Mouse (Mus musculus) 416B (cell line): ENCODE measurements at regions not wholly inside any gene's neighbourhood (a gene's known extent, or its start where the extent isn't known, plus 50 kb on each side); places are given as distances from the start of the nearest gene placed in this dataset.
"Not testable (repeated sequence)": the region's sequence is repeated elsewhere in the genome, so short reads cannot be mapped to it uniquely, and the experiment has no call there.

ENCODE experiments used
- DNase-seq: peaks from one replicate; pipeline ENCODE4 v3.0.0; 2011; ENCODE audit warnings: low read depth

DNA sequence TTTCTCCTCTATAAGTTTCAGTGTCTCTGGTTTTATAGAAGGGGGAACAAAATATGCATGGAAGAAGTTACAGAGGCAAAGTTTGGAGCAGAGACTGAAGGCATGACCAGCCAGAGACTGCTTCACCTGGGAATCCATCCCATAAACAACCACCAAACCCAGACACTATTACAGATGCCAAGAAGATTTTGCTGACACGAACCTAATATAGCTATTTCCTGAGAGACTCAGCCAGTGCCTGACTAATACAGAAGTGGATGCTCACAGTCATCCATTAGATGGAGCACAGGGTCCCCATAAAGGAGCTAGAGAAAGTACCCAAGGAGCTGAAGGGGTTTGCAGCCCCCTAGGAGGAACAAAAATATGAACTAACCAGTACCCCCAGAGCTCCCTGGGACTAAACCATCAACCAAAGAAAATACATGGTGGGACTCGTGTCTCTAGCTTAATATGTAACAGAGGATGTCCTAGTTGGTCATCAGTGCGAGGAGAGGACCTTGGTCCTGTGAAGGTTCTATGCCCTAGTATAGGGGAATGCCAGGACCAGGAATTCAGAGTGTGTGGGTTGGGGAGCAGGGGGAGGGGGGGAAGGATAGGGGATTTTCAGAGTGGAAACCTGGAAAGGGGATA, 621.2 kb upstream of the Msl3l2 start:
- not testable (repeated sequence) for DNase-seq

DNA sequence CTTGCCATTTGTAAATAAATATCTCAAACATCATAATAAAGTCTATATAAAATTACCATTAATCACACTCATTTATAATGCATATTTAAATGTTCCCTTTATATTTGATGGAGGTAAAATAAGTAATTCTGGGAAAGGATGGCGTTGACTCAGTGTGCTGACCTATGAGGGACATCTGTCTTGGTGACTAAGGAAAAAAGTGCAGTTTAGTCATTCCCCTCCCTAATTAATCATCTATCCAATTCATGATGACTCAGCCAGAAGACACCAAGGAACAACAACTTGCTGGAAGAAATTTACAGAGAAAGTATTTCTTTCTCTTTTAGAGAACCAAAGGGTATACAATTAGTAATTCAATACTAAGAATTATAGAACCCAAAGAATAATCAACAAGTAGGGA, 584.0 kb upstream of the Msl3l2 start:
- peak; percentile 54 for DNase-seq

DNA sequence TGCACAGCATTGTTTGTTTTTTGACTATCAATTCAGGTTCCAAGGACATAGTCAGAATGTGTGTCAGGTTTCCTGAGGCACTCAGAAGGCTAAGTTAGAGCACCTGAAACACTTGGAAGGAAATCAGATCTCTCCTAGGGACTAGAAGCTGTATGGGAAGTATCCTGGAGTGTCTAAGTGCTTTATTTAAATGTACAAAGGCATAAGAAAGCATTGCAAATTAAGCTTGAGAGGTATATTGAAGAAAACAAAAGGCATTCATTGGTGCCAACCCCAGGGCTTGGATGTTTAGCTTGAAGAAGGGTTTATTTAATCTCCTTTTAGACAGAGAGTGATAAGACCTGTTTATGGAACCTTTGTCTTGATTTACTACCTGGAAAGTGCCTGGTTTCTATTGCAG, 569.3 kb upstream of the Msl3l2 start:
- DNase-seq = no peak

DNA sequence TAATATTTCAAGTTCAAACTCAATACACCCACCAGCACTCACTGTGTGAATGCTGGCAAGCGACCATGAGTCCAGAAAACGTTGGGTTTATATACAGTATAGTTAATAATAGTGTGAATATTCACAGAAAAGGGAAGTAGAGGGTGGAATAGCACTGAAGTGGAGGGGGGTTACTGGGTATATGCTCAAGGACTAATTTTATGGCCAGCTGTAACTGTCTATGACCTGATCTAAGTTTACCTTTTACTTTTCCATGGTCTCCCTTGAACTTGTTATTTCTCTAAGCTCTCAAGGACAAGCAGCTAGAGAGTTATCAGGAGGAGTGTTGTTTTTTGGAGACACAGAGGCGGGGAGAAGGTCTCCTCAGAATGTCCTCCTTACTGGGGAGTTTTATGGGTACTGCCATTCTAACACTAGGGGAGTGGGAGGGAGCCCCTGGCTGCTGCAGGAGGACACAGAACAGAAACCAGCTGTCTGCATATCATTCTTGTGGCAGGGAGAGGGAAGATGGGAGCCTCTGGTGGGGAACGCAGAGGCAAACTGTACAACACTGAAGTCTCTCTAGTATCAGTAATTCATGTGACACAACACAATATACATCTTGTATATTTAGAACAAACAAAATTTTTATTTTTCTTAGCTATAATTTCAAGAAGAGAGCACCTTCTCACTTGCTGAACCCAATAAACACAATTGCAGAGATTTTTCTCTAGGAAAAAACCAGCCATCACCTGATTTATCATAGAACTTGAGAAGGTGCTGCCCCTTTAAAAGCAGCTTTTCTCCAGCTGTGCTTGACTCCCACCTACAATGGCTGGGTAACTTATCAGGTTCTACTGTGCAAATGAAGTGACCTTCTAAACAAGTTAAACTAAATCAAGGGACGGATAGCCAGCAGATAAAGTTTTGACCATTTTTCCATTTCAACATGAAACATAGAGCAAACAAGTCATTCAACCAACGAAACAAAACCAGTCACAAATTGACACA, 560.0 kb upstream of the Msl3l2 start:
- DNase-seq = no peak

DNA sequence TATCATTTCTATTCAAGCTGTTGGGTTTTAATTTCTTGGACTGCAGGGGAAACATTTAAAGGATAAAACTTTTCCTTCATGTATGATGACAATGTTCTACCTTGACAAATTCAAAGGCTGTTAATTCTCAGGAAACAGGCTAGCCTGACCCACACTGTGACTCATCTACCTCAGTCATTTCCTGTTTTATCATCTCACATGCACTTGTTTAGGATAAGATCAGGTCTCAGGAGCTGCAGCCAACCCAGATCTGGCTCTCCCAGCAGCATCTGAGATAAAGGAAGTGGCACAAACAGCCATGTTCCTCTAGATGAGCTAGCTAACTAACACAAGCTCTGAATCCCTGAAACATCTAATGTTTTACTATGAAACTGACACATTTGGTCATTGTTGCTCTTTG, 541.8 kb upstream of the Msl3l2 start:
- peak; percentile 97 for DNase-seq

DNA sequence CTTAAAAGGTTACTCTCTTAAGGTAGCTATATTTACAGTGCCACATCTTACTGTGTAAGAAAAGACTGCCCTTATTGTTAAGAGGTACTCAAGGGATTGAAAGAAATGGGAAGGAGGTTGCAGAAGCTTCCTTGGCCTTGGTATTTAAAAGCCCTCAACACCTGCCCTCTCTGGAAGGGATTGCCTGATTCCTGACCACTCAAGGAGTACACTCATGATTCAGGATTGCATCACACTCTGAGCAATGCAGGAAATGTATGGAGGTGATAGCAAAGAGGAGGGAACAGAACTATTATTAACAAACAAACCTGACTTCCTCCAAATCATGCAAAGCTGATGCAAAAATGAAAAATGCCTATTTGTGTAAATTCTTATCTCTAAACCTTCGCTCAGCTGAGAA, 534.0 kb upstream of the Msl3l2 start:
- peak; percentile 85 for DNase-seq

DNA sequence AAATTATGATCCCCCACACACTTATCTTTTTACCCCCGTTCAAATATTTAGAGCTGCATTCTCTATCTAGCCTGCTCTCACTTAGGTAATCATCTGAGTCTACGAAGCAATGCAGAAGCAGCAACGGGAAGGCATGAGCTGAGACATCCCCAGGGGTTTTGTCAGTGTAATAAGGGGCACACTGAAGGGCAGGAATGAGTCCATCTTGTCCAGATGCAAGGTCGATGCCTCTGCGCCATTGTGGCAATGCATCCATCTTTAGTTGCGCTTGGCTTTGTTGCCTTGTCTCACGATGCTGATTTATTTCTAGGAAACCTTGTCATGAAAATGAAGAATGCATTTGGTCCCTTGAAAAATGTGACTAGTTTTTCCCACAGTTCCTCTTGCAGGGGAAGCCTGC, 515.7 kb upstream of the Msl3l2 start:
- no peak for DNase-seq

DNA sequence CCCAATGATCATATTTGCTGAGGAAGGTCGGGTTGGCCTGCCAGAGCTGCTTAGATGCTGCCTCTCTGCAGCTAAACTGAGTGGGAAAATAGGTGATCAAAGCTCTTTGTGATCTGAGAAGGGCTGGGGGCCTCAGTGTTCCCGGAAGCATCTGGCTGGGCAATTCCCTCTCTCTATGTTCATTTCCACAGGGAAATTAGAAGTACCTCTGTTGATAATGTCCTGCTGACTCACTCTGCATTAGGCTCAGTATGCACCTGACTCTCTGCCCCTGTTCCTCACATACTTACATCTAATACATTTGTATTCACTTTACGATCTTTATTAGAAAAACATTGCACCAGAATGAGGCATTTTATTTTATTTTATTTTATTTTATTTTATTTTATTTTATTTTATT, 514.8 kb upstream of the Msl3l2 start:
- DNase-seq = no peak

DNA sequence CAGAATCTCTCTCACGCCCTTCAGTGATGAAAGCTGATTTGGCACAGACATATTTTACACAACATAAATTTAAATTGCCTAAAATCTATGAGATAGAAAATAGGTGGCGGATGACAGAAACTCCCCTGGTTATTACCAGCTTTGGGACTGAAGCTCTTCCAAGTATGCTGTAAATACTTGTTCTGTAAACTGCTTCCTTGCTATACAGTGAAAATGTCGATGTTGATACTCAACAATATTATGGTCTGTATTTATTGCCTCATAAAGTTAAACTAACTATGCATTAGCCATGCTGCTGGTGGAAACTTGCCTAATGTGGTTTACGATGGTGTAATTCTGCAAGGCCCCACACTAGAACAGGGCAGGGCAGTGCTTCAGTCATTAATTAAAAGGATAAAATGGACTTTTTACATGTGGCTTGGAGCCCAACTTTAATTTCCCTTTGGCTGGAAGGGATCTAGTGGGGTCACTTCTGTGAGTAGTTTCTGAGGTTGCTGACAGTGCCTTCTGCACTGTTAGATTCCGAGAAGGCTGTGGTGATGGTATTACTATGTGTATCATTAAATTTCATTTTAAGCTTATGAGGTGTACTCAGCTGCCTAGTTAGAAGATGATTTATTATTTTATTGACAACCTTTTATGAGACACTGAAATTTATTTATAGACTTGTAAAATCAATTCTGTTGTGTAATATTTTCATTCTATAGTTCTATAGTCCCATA, 482.0 kb upstream of the Msl3l2 start:
- DNase-seq = peak; percentile 24

DNA sequence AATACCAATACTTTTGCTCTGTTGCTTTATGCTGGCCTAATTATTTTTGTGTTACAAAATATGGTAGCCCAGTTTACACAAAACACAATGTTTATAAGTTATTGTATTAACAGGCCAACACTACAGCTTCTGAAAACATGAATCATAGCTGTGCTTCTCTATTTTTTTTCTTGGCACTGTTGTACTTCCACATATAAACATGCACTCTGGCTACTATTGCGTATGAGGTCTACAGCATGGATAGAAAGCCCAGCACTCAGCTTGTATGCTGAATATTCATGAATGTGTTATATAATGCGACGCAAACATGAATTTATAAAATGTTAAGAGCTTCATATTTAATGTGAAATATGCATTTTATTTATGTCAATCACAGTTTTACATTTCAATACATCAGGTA, 465.4 kb upstream of the Msl3l2 start:
- peak; percentile 9 for DNase-seq
